Mouse (Mus musculus): ENCODE measurements around the gene Apbb2.

- no peak for TF ChIP-seq CTCF (IDR thresholded peaks at IDR 0.05; ENCODE audit: control insufficient read depth, insufficient read depth, insufficient read length)
- no peak for TF ChIP-seq MYOG (IDR thresholded peaks at IDR 0.05; ENCODE audit: control insufficient read depth, extremely low read depth, insufficient read length)
- TF ChIP-seq MAX (IDR thresholded peaks at IDR 0.05), result no peak
- TF ChIP-seq USF1 (IDR thresholded peaks at IDR 0.05; ENCODE audit: low read depth), result no peak
- no peak for TF ChIP-seq MYOD1 (IDR thresholded peaks at IDR 0.05; ENCODE audit: control insufficient read depth, insufficient read length, low read depth)
- TF ChIP-seq CEBPB (IDR thresholded peaks at IDR 0.05; ENCODE audit: low read depth), result no peak
Measured at GRCm38 (mm10) chr5:66421230-66421629, 197.4 kb downstream of the Apbb2 start.
